Comparison of ENCODE assay signal across 39 mouse cellular contexts in the genomic region with DNA sequence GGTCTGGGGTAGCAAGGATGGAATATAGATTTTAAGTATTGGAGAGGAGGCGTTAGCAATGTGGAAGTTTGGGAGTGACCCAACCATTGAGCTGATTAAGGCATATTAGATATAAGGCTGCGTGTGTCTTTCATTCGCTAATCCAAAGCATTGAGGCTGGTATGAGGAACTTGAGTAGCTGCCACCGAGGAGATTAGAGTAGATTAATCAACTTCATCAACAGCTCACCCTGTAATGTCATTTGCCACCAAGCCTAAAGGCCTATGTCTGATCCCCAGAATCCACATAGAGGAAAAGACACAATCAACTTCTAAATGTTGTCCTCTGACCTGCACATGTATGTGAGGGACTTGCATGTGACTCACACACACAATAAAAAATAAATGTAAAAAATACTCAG. TPM values are rescaled to one million over a fixed set of nuclear protein-coding genes. Genes with fewer than 3 reads are reported as not detected.
"Had no signal": no experiment of that assay in that cellular context is flagged by ENCODE, and none has a peak within 500 bp of the region (broad histone marks: within the 10 kb centered on the region; RNA-seq: fewer than 3 reads in every experiment).

No protein-coding gene starts in this region.

- H3K9ac ChIP-seq: embryonic facial prominence, embryonic 12.5 days; embryonic facial prominence, embryonic 13.5 days; embryonic facial prominence, embryonic 15.5 days; forebrain, embryonic 12.5 days; forebrain, embryonic 13.5 days; forebrain, embryonic 15.5 days; forebrain, postnatal 0 days had no signal

- H3K36me3 ChIP-seq: embryonic facial prominence, embryonic 10.5 days; embryonic facial prominence, embryonic 12.5 days; embryonic facial prominence, embryonic 13.5 days; embryonic facial prominence, embryonic 15.5 days; forebrain, embryonic 10.5 days; forebrain, embryonic 12.5 days; forebrain, embryonic 15.5 days had no signal

- H3K4me1 ChIP-seq: embryonic facial prominence, embryonic 10.5 days; embryonic facial prominence, embryonic 12.5 days; embryonic facial prominence, embryonic 13.5 days; embryonic facial prominence, embryonic 15.5 days; forebrain, embryonic 10.5 days; forebrain, embryonic 12.5 days; forebrain, embryonic 13.5 days; forebrain, embryonic 15.5 days had no signal

- H3K9me3 ChIP-seq: embryonic facial prominence, embryonic 10.5 days; embryonic facial prominence, embryonic 12.5 days; embryonic facial prominence, embryonic 13.5 days; embryonic facial prominence, embryonic 15.5 days; forebrain, embryonic 10.5 days; forebrain, embryonic 12.5 days; forebrain, embryonic 13.5 days; forebrain, embryonic 15.5 days had no signal

- H3K27me3 ChIP-seq: embryonic facial prominence, embryonic 12.5 days; embryonic facial prominence, embryonic 13.5 days; embryonic facial prominence, embryonic 15.5 days; forebrain, embryonic 12.5 days; forebrain, embryonic 13.5 days; forebrain, embryonic 15.5 days had no signal

- DNase-seq: cerebellum, adult 8-10 months; cerebellum, adult 9-10 months; cerebellum, adult 9-11 months; cerebellum, postnatal 10 days; cerebellum, postnatal 14 days; cerebellum, postnatal 25 days; cerebellum, postnatal 36 days; embryo, embryonic 11 days; forebrain, postnatal 0 days; gastrocnemius, adult 2 months; gastrocnemius, postnatal 10 days; gastrocnemius, postnatal 14 days; gastrocnemius, postnatal 25 days; gastrocnemius, postnatal 36 days; heart, adult 11 months; heart, adult 18-20 months; heart, adult 2 months had no signal

- H3K4me2 ChIP-seq: embryonic facial prominence, embryonic 12.5 days; embryonic facial prominence, embryonic 13.5 days; embryonic facial prominence, embryonic 15.5 days; forebrain, embryonic 12.5 days; forebrain, embryonic 13.5 days; forebrain, embryonic 15.5 days had no signal

- ATAC-seq: forebrain, embryonic 13.5 days; forebrain, embryonic 14.5 days; forebrain, embryonic 15.5 days; forebrain, embryonic 16.5 days; forebrain, postnatal 0 days had no signal

- H3K4me3 ChIP-seq: embryonic facial prominence, embryonic 10.5 days; embryonic facial prominence, embryonic 12.5 days; embryonic facial prominence, embryonic 13.5 days; embryonic facial prominence, embryonic 15.5 days; erythroblast, embryonic 14.5 days; forebrain, embryonic 10.5 days; forebrain, embryonic 12.5 days; forebrain, embryonic 13.5 days; forebrain, embryonic 15.5 days; gastrocnemius, adult 2 months; heart, adult 2 months had no signal

- H3K27ac ChIP-seq: embryonic facial prominence, embryonic 10.5 days; embryonic facial prominence, embryonic 12.5 days; embryonic facial prominence, embryonic 13.5 days; embryonic facial prominence, embryonic 15.5 days; forebrain, embryonic 10.5 days; forebrain, embryonic 12.5 days; forebrain, embryonic 13.5 days; forebrain, embryonic 15.5 days; gastrocnemius, adult 2 months; heart, adult 2 months had no signal

RNA-seq across cellular contexts. Expression of gene Bex6, which starts 42.2 kb away (rescaled TPM):
- total RNA-seq: forebrain, postnatal 0 days; gastrocnemius, adult 18-20 months; gastrocnemius, adult 2 months; gastrocnemius, adult 8-10 months; gastrocnemius, postnatal 14 days; gastrocnemius, postnatal 25 days; gastrocnemius, postnatal 36 days; gastrocnemius, postnatal 4 days; heart, adult 18-20 months; heart, adult 2 months had no signal
- polyA plus RNA-seq: cortical plate, adult 2 months; embryonic facial prominence, embryonic 10.5 days; embryonic facial prominence, embryonic 11.5 days; embryonic facial prominence, embryonic 13.5 days; embryonic facial prominence, embryonic 14.5 days; erythroblast, embryonic 14.5 days; forebrain, embryonic 12.5 days; forebrain, embryonic 13.5 days; forebrain, embryonic 14.5 days; forebrain, embryonic 15.5 days; forebrain, embryonic 16.5 days; forebrain, postnatal 0 days; frontal cortex, adult 2 months; gonadal fat pad, adult 2 months; heart, adult 2 months had no signal

RNA-seq across cellular contexts. Expression of gene Smco1, which starts 49.5 kb away (rescaled TPM):
- total RNA-seq: common myeloid progenitor, adult 5-6 weeks; forebrain, postnatal 0 days; granulocyte monocyte progenitor cell, adult 5-6 weeks had no signal
- polyA plus RNA-seq: embryonic facial prominence, embryonic 10.5 days; embryonic facial prominence, embryonic 11.5 days; embryonic facial prominence, embryonic 12.5 days; embryonic facial prominence, embryonic 13.5 days; embryonic facial prominence, embryonic 14.5 days; erythroblast, embryonic 14.5 days; forebrain, embryonic 11.5 days; forebrain, embryonic 12.5 days; forebrain, embryonic 13.5 days; forebrain, embryonic 14.5 days; forebrain, embryonic 15.5 days; forebrain, embryonic 16.5 days; forebrain, postnatal 0 days; gonadal fat pad, adult 2 months had no signal
